Mouse (Mus musculus) lung, postnatal 0 days (tissue): ENCODE data around the gene Pnpla2. TPM values are rescaled to one million over a fixed set of nuclear protein-coding genes. Genes with fewer than 3 reads are reported as not detected.

Experiments
- ATAC-seq: fragments of 200-750 bp; cut with Nextera tagmentation; 2 replicates; pipeline ENCODE4 v1.8.0; 2017; ENCODE audit warnings: moderate library complexity
- DNase-seq: peaks from one replicate; pipeline ENCODE4 v3.0.0-alpha.2; 2016; ENCODE audit warnings: low spot score
- H3K27ac ChIP-seq: fragments of 300-500 bp; sonication (generic); 2 replicates; pipeline ENCODE4 v1.5.1; 2014; ENCODE audit warnings: antibody characterized with exemption, mild to moderate bottlenecking, low read length, mixed read lengths
- H3K27me3 ChIP-seq: fragments of 300-500 bp; sonication (generic); replicated peaks from 2 replicates; pipeline ENCODE4 v1.6.1; 2014; ENCODE audit warnings: low read length, mixed read lengths; ENCODE audit not compliant: insufficient read depth
- H3K36me3 ChIP-seq: fragments of 300-500 bp; sonication (generic); 2 replicates; pipeline ENCODE4 v1.6.1; 2014; ENCODE audit warnings: low read length, mixed read lengths; ENCODE audit not compliant: insufficient read depth
- H3K4me1 ChIP-seq: fragments of 300-500 bp; sonication (generic); 2 replicates; pipeline ENCODE4 v1.6.1; 2014; ENCODE audit warnings: antibody characterized with exemption, low read depth, low read length, mixed read lengths; ENCODE audit not compliant: insufficient read depth
- H3K4me2 ChIP-seq: fragments of 300-500 bp; sonication (generic); replicated peaks from 2 replicates; pipeline ENCODE4 v1.6.1; 2014; ENCODE audit warnings: low read depth, mild to moderate bottlenecking, low read length, moderate library complexity, mixed read lengths
- H3K4me3 ChIP-seq: fragments of 300-500 bp; sonication (generic); 2 replicates; pipeline ENCODE4 v1.5.1; 2014; ENCODE audit warnings: low read depth, low read length
- H3K9ac ChIP-seq: fragments of 300-500 bp; sonication (generic); replicated peaks from 2 replicates; pipeline ENCODE4 v1.6.1; 2014; ENCODE audit warnings: low read depth, mild to moderate bottlenecking
- H3K9me3 ChIP-seq: fragments of 300-500 bp; sonication (generic); 2 replicates; pipeline ENCODE4 v1.6.1; 2016; ENCODE audit warnings: low read length, mixed read lengths
- CTCF ChIP-seq: IDR thresholded peaks from 2 replicates; pipeline ENCODE4 v1.5.1; 2016; ENCODE audit warnings: antibody characterized with exemption, mild to moderate bottlenecking
- EP300 ChIP-seq: IDR thresholded peaks from 2 replicates; pipeline ENCODE4 v1.6.1; 2016; ENCODE audit warnings: antibody characterized with exemption, mild to moderate bottlenecking, control low read depth
- WGBS: fragments of 180-500 bp; shearing (Covaris S2); extraction: QIAGEN DNeasy Blood & Tissue Kit; methylation state at CpG from one replicate; pipeline ENCODE4 v1.1.7; 2014; 5-methylcytosine and 5-hydroxymethylcytosine counted together
- polyA plus RNA-seq: library from polyadenylated mRNA; unstranded; fragments of >200 nt; fragmentation: Nextera tagmentation; extraction: Ambion mirVana; gene quantifications from 2 replicates; pipeline ENCODE4 v1.2.1, GENCODE M21; 2015

Pnpla2 gene
- polyA plus RNA-seq, 1 experiment from 2014 or later: 116 TPM

DNA sequence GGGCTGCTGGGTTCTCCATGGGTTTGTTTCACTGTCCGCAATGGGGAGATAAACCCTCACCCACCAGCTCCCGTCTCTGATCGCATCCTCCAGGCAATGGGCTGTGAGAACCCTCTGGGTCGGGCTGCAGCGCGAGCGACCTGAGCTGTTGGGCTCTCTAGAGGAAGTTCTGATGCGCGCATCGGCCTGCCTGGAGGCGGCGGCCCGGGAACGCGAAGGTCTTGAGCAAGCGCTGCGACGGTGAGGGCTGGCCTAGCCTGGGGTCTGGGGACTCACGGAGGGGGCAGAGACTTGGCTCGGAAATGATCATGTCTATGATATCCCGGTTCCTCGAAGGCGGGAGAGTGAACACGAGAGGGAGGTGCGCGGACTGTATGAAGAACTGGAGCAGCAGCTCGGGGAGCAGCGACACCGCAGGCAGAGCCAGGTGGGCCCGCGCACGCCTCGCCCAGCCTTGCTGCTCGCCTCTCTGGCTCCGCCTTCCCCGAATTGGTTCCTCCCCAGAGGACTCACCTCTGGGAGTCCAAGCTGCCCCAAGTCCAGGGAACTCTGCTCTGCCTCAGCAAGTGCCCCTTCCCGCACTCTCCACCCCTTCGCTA is 9.7 kb downstream of the Pnpla2 start:
- H3K4me3 ChIP-seq: peak overlapping the region; percentile 28
- H3K27me3 ChIP-seq: no peaks in the 10 kb centered on the region; the same call in 1 of the 2 replicates
- peak overlapping the region; percentile 46 for H3K9ac ChIP-seq
- TF ChIP-seq EP300 (no peak), CTCF (no peak)
- H3K36me3 ChIP-seq: peaks cover under 1% of the 10 kb centered on the region; the same call in 1 of the 2 replicates
- DNase-seq (peak; percentile 44), ATAC-seq (no peak)
- 12% methylated on average over 38 of the region's 38 CpGs for WGBS
- no peaks in the 10 kb centered on the region for H3K9me3 ChIP-seq
- H3K4me1 ChIP-seq: peaks cover 53% of the 10 kb centered on the region
- H3K27ac ChIP-seq: peak overlapping the region; percentile 86
- H3K4me2 ChIP-seq: peak overlapping the region; percentile 54

DNA sequence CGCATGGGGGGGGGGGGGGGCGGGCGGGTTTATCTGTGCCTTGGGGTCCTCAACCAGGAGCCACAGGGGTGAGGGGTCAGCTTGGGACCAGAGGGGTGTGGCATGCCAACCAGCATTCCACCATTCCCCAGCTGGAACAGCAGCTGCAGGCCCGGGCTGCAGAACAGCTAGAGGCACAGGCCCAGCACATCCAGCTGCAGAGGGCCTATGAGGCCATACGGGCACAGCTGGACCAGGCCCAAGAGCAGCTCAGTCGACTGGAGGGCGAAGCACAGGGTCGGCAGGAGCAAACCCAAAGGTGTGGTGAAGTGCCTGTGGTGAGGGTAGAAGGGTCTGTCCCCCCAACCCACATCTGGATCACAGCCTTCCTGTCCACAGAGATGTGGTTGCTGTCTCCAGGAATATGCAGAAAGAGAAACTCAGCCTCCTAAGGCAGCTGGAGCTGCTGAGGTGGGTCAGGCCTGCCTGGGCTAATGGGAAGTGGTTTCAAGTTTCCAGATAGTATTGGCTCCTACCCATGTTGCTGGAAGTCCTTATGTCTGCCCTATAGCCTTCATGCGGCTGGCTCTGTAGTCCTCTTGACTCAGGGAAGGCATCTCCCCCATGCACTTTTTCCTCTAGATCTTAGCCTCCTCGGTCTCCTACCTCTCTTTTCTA is 10.5 kb downstream of the Pnpla2 start:
- Histone ChIP-seq H3K4me2 (0 out of 2 replicates have a peak overlapping the region, but pooled peaks have one; percentile 54), H3K9ac (no peak overlapping the region), H3K27ac (no peak overlapping the region), H3K4me3 (no peak overlapping the region), H3K36me3 (0 out of 2 replicates have a peak, but pooled peaks cover 1% of the 10 kb centered on the region), H3K9me3 (no peaks in the 10 kb centered on the region), H3K4me1 (peaks cover 52% of the 10 kb centered on the region), H3K27me3 (no peaks in the 10 kb centered on the region; the same call in 1 of the 2 replicates)
- ATAC-seq (no peak), DNase-seq (peak; percentile 11)
- TF ChIP-seq CTCF (no peak), EP300 (no peak)
- WGBS: 38% methylated on average over 10 of the region's 10 CpGs

DNA sequence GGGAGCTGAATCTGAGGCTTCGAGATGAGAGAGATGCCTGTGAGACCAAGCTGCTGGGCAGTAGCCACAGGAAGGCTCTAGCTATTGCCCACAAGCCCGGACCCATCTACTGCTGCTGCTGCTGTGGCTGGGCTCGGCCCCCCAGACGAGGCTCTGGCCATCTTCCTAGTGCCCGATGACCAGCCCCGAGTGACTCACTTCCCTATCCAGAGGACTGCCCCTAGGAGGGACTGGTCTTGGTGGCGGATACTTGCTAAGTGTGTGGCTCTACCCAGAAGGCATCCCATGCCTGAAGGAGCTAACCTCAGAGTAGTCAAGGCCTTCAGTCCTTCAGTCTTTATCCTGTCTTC is 11.0 kb downstream of the Pnpla2 start:
- Histone ChIP-seq H3K27ac (no peak overlapping the region), H3K4me1 (peaks cover 47% of the 10 kb centered on the region), H3K9ac (no peak overlapping the region), H3K4me2 (no peak overlapping the region), H3K36me3 (peaks cover 6% of the 10 kb centered on the region), H3K27me3 (no peaks in the 10 kb centered on the region; the same call in 1 of the 2 replicates), H3K9me3 (no peaks in the 10 kb centered on the region), H3K4me3 (no peak overlapping the region)
- ATAC-seq (no peak), DNase-seq (peak; percentile 51)
- 73% methylated on average over 7 of the region's 7 CpGs for WGBS
- TF ChIP-seq CTCF (no peak), EP300 (no peak)

DNA sequence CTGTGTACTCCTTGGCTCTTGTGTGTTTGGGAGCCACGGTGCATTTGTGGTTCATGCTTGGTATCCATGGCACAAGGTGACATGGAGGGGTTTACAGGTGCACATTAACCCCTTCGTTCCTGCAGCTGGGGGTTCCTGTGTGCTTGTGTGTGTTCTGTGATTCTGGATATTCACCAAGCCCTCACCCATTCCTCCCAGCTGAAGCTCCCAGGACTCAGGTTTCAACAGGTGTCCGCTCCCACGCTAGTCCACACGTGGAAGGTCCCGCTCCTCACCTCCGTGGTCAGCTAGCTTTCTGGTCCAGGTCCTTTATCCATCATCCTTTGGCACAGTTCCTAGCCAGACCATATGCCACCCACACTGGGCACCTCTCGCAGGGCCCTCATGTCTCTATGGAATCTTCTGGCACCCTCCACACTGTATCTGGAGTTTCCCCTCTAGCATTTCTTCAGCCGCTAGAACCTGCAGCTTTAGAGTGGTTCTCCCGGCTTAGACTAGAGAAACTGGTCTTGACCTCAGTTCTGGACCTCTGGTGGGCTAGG is 11.7 kb downstream of the Pnpla2 start:
- ATAC-seq: no peak
- 55% methylated on average over 10 of the region's 10 CpGs for WGBS
- H3K27ac ChIP-seq: peak overlapping the region; percentile 95
- peaks cover 11% of the 10 kb centered on the region for H3K36me3 ChIP-seq
- peak overlapping the region; percentile 74 for H3K4me3 ChIP-seq
- H3K4me2 ChIP-seq: peak overlapping the region; percentile 65
- H3K9me3 ChIP-seq: no peaks in the 10 kb centered on the region
- peak; percentile 14 for DNase-seq
- TF ChIP-seq CTCF: no peak
- TF ChIP-seq EP300: no peak
- H3K9ac ChIP-seq: peak overlapping the region; percentile 83
- no peaks in the 10 kb centered on the region; the same call in 1 of the 2 replicates for H3K27me3 ChIP-seq
- H3K4me1 ChIP-seq: peaks cover 45% of the 10 kb centered on the region; the same call in 1 of the 2 replicates

DNA sequence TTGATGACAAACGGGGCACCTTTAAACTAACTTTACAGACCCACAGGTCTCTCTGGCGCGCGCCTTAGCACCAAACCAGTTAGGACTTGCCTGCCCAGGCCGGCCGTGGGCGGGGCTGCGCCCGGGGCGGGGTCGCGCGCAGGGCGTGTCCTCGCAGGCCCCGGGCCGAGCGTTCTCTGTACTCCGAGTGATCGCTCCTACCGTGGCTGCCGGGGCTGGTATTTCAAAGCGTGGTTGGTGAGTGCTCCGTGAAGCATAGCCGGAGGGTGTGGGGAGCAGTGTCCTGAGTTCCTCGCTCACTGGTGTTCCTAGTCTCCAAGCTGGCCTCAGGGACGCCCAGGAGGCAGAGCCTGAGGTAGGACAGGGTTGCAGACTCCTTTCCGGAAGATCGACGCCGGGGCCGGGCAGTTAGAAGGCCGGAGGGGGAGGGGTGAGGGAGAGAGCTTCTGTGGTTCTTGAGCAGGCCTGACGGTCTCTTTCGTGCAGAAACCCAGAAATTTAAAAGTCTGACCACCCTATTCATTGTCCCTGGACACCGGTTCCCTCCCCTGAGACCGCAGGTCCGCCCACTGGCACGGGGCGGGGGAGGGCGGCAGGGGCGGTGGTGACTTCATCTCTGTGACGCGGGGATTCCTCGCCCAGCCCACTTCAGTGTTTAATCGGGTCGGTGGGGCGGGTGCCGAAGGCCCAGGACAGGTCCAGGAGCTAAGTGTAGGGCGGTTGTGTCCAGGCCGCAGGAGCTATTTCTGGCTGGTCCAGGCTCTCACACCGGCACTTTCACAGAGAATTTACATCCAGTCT is 12.4 kb downstream of the Pnpla2 start, which contains the start of gene Cd151:
Gene Cd151, plus strand, starts transcription at position 163 of the 801 bp plus-strand sequence.
- H3K9ac ChIP-seq: peak within 1 kb of the TSS; percentile 83
- peak within 1 kb of the TSS; percentile 65 for H3K4me2 ChIP-seq
- H3K9me3 ChIP-seq: no peaks in the 10 kb centered on the region

More for the DNA sequence above, 12.4 kb downstream of the Pnpla2 start, which contains the start of gene Cd151:
- peak within 1 kb of the TSS; percentile 74 for H3K4me3 ChIP-seq
- H3K27me3 ChIP-seq: no peaks in the 10 kb centered on the region; the same call in 1 of the 2 replicates
- peaks cover 15% of the 10 kb centered on the region for H3K36me3 ChIP-seq
- peak; percentile 82 for ATAC-seq
- peaks cover 43% of the 10 kb centered on the region; the same call in 1 of the 2 replicates for H3K4me1 ChIP-seq
- no peak for TF ChIP-seq EP300
- no peak for TF ChIP-seq CTCF
- DNase-seq: peak; percentile 95
- WGBS: 2% methylated on average over 50 of the region's 52 CpGs
- H3K27ac ChIP-seq: peak within 1 kb of the TSS; percentile 95
